Mouse (Mus musculus) neutrophil, adult 65 days (primary cell): ENCODE data around the gene Mvp. TPM values are rescaled to one million over a fixed set of nuclear protein-coding genes. Genes with fewer than 3 reads are reported as not detected.

ENCODE experiments used
- total RNA-seq: library from RNA; stranded (reverse); gene quantifications from 2 replicates; pipeline ENCODE4 v1.2.4, GENCODE M21; 2023

Gene Mvp
- 49.1 and 58.0 TPM in 2 replicates for total RNA-seq

DNA sequence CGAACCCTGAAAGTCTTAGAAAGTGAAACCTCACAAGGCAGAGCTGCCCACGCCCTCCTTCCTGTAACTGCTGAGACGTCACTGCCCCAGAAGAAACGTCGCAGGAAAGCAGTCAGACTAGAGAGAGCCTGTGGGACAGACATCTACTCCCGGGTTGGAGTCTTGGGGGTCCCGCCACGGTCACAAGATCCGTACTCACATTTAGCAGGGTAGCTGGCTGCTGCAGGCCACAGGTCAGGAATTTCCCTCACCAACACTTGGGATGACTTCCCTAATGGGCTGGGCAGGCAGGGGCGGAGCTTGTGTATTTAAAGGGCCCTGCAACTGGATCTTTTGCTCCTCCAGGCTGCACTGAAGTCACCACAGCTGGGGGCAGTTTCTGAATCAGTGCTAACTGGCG lies at the start of gene Mvp:
Gene Mvp (minus strand): TSS at position 302 of the 400 bp plus-strand sequence.

GRCm38 (mm10) chr7:127041851-127042672 lies 27.6 kb upstream of the Mvp start, which contains the start of gene Kif22:
TSS of gene Kif22 (minus strand) at chr7:127042471.

DNA sequence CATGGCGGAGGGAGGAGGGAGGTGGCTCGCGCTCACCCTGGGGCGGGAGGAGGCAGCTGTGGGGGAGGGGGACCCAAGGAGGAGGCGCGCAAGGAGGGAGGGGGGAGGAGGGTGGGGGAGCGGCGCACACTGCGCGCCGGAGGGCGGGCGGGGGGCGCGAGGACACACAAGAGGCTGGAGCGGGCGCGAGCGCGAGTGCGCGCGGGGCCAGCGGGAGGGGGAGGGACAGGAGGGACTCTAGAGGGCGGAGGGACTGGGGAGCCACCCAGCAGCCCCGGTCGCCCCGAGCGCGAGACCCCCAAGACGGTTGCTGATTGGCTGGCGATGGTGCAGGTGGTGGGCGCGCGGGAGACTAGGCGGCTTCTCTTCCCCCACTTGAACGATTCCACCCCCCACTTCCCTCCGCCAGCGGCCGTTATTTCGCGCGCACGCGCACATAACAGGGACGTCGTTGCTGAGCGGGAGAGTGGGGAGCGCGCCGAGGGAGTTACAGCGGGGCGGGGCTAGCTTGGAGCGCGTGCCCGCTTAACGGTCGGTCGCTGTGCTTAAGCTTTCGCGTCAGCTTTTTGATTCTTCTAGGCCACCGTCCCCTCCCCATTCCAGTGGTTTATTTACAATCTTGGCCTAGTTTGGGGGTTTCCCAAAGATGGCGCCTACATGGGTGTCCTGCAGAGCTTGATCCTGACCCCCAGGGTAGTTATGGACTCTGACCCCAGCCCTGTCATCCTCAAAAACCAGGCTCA lies 12.7 kb upstream of the Mvp start, which contains the start of gene Maz:
Gene Maz (minus strand): TSS at position 54 of the 743 bp plus-strand sequence.

GRCm38 (mm10) chr7:127020901-127021562 lies 6.6 kb upstream of the Mvp start, which contains the start of the genes Gm42742 and Prrt2:
TSS of gene Gm42742 (minus strand) at chr7:127021097.
TSS of gene Prrt2 (minus strand) at chr7:127021211.

GRCm38 (mm10) chr7:127016971-127017949 lies 2.8 kb upstream of the Mvp start, which contains the start of gene Pagr1a:
TSS of gene Pagr1a (minus strand) at chr7:127017352.

GRCm38 (mm10) chr7:127016481-127016485 lies 1.9 kb upstream of the Mvp start, which contains the start of gene Pagr1b:
TSS of gene Pagr1b (minus strand) at chr7:127016484.

GRCm38 (mm10) chr7:126975950-126976866 lies 38.2 kb downstream of the Mvp start, which contains the start of gene Cdiptos:
TSS of gene Cdiptos (minus strand) at chr7:126976098.

DNA sequence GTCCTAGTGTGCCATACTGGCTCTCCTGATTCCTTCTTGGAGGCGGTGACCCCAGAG lies 38.7 kb downstream of the Mvp start, which contains the start of gene Cdipt:
Gene Cdipt (plus strand): TSS at position 22 of the 57 bp plus-strand sequence.

GRCm38 (mm10) chr7:126949793-126950646 lies 64.4 kb downstream of the Mvp start, which contains the start of gene Sez6l2:
TSS of gene Sez6l2 (plus strand) at chr7:126950563.

GRCm38 (mm10) chr7:126949403-126949792 lies 65.0 kb downstream of the Mvp start, which contains the start of gene Asphd1:
TSS of gene Asphd1 (minus strand) at chr7:126949582.

Other genes starting within 250 kb of the Mvp start
- 17.6 and 21.9 TPM in 2 replicates for gene Gdpd3, start 248.3 kb downstream of the Mvp start, total RNA-seq
- 278 and 300 TPM in 2 replicates for gene Ypel3, start 237.7 kb downstream of the Mvp start, total RNA-seq
- gene Tbx6, start 233.1 kb downstream of the Mvp start, total RNA-seq, result 4.3 and 4.4 TPM in 2 replicates
- 231 and 266 TPM in 2 replicates for gene Ppp4c, start 222.1 kb downstream of the Mvp start, total RNA-seq
- not detected in 2 replicates for gene Fam57b, start 217.0 kb downstream of the Mvp start, total RNA-seq
- gene 4930451I11Rik, start 183.0 kb downstream of the Mvp start, total RNA-seq, result not detected in 2 replicates
- not detected in 2 replicates for gene Doc2a, start 167.2 kb downstream of the Mvp start, total RNA-seq
- 37.5 and 38.0 TPM in 2 replicates for gene Hirip3, start 152.6 kb downstream of the Mvp start, total RNA-seq
- 41.4 and 42.2 TPM in 2 replicates for gene Ino80e, start 152.2 kb downstream of the Mvp start, total RNA-seq
- 50.7 and 59.9 TPM in 2 replicates for gene Taok2, start 129.9 kb downstream of the Mvp start, total RNA-seq
- gene Tmem219, start 91.7 kb downstream of the Mvp start, total RNA-seq, result 38.9 and 40.1 TPM in 2 replicates
- 17.4 and 23.2 TPM in 2 replicates for gene Kctd13, start 85.7 kb downstream of the Mvp start, total RNA-seq
- not detected in 2 replicates for gene Asphd1, start 65.0 kb downstream of the Mvp start, total RNA-seq
- gene Sez6l2, start 64.1 kb downstream of the Mvp start, total RNA-seq, result 1.9 and 3.1 TPM in 2 replicates
- 56.2 and 56.5 TPM in 2 replicates for gene Cdipt, start 38.7 kb downstream of the Mvp start, total RNA-seq
- 0.95 and 1.3 TPM in 2 replicates for gene Cdiptos, start 38.5 kb downstream of the Mvp start, total RNA-seq
- gene Pagr1b, start 1.9 kb upstream of the Mvp start, total RNA-seq, result not detected in 2 replicates
- gene Pagr1a, start 2.7 kb upstream of the Mvp start, total RNA-seq, result 1.5 and 35.7 TPM in 2 replicates
- gene Gm42742, start 6.5 kb upstream of the Mvp start, total RNA-seq, result 26.0 TPM in 1 of 2 replicates, not detected in the other
- 0.79 TPM in 1 of 2 replicates, not detected in the other for gene Prrt2, start 6.6 kb upstream of the Mvp start, total RNA-seq
- gene Maz, start 12.4 kb upstream of the Mvp start, total RNA-seq, result 128 and 143 TPM in 2 replicates
- 41.1 and 48.3 TPM in 2 replicates for gene Kif22, start 27.9 kb upstream of the Mvp start, total RNA-seq
- gene Zg16, start 72.7 kb upstream of the Mvp start, total RNA-seq, result 1.2 TPM in 1 of 2 replicates, not detected in the other
- gene AI467606, start 76.7 kb upstream of the Mvp start, total RNA-seq, result 155 and 172 TPM in 2 replicates
- gene Qprt, start 107.6 kb upstream of the Mvp start, total RNA-seq, result 2.0 and 3.8 TPM in 2 replicates
- gene Spn, start 123.2 kb upstream of the Mvp start, total RNA-seq, result 96.9 and 102 TPM in 2 replicates
- 47.6 and 62.2 TPM in 2 replicates for gene Cd2bp2, start 181.4 kb upstream of the Mvp start, total RNA-seq
- 106 and 122 TPM in 2 replicates for gene Tbc1d10b, start 193.8 kb upstream of the Mvp start, total RNA-seq
- 6.7 and 11.1 TPM in 2 replicates for gene Mylpf, start 194.3 kb upstream of the Mvp start, total RNA-seq
- gene Zfp553, start 218.4 kb upstream of the Mvp start, total RNA-seq, result 2.8 and 4.0 TPM in 2 replicates
- 107 and 123 TPM in 2 replicates for gene Sept1, start 218.5 kb upstream of the Mvp start, total RNA-seq
- 3.2 and 4.7 TPM in 2 replicates for gene Zfp771, start 229.7 kb upstream of the Mvp start, total RNA-seq
- gene Dctpp1, start 246.1 kb upstream of the Mvp start, total RNA-seq, result 18.4 and 20.9 TPM in 2 replicates